Mouse (Mus musculus): ENCODE measurements around the gene Enho. TPM values are rescaled to one million over a fixed set of nuclear protein-coding genes. Genes with fewer than 3 reads are reported as not detected.

The Enho gene
- total RNA-seq, 2 experiments from 2014 or later: 70.3 to 78.4 TPM

Other genes starting within 250 kb of the Enho start
- 1 to 10 TPM; 2.9 to 4.3 TPM for gene Kif24, start 175.4 kb downstream of the Enho start, total RNA-seq (2021)
- gene Nudt2, start 175.2 kb downstream of the Enho start, total RNA-seq (2021): 10 to 100 TPM; 61.4 to 62.0 TPM
- 10 to 100 TPM; 16.9 to 20.6 TPM for gene AI464131, start 137.2 kb downstream of the Enho start, total RNA-seq (2021)
- gene 1110017D15Rik, start 123.0 kb downstream of the Enho start, total RNA-seq (2021): 10 to 100 TPM; 11.6 to 12.8 TPM
- 100 to 1,000 TPM; 146 to 159 TPM for gene Fam219a, start 70.8 kb downstream of the Enho start, total RNA-seq (2021)
- 1 to 10 TPM; 2.1 to 3.7 TPM for gene Dnaic1, start 70.5 kb downstream of the Enho start, total RNA-seq (2021)
- 10 to 100 TPM; 60.5 to 61.7 TPM for gene Cntfr, start 56.8 kb upstream of the Enho start, total RNA-seq (2021)
- 10 to 100 TPM; 17.8 to 20.7 TPM for gene Il11ra1, start 59.7 kb upstream of the Enho start, total RNA-seq (2021)
- 10 to 100 TPM; 32.2 to 34.5 TPM for gene Rpp25l, start 73.2 kb upstream of the Enho start, total RNA-seq (2021)
- 100 to 1,000 TPM; 161 to 166 TPM for gene Dctn3, start 82.8 kb upstream of the Enho start, total RNA-seq (2021)
- under 1 TPM; 0.22 to 0.26 TPM for gene Arid3c, start 90.8 kb upstream of the Enho start, total RNA-seq (2021)
- gene Galt, start 114.9 kb upstream of the Enho start, total RNA-seq (2021): 10 to 100 TPM; 52.7 to 54.4 TPM
- gene Sigmar1, start 115.8 kb upstream of the Enho start, total RNA-seq (2021): 10 to 100 TPM; 45.7 to 49.7 TPM
- gene Ccl27a, start 133.9 kb upstream of the Enho start, total RNA-seq (2021): 100 to 1,000 TPM; 256 to 262 TPM

Data from left cerebral cortex, postnatal 4 days (tissue).